Mouse (Mus musculus): ENCODE measurements at regions not wholly inside any gene's neighbourhood (a gene's known extent, or its start where the extent isn't known, plus 50 kb on each side); places are given as distances from the start of the nearest gene placed in this dataset.
"Not testable (repeated sequence)": the region's sequence is repeated elsewhere in the genome, so short reads cannot be mapped to it uniquely, and the experiment has no call there.

DNA sequence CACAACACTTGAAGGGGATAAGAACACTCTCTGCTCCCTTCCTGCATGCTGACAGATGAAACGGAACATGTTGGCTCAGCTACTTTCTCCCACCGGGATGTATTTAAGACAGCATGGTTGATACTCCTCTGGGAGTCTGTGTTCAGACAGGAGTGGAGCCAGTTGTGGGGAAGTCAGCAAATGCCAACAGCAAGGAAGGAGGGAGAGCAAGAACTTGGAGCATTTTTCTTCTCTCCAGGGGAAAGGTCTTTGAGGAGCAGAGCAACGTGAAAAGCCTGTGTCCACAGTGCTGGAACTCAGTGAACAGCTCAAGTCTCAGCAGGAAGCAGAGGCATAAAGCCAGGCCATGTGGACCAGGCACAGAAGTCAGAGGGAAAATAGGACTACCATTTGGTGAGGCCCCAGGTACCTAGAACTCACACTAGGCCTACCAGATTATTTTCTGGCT, 188.8 kb upstream of the Dmac1 start:
- DNase-seq (ENCODE audit: low read depth, low spot score) = peak; percentile 8

DNA sequence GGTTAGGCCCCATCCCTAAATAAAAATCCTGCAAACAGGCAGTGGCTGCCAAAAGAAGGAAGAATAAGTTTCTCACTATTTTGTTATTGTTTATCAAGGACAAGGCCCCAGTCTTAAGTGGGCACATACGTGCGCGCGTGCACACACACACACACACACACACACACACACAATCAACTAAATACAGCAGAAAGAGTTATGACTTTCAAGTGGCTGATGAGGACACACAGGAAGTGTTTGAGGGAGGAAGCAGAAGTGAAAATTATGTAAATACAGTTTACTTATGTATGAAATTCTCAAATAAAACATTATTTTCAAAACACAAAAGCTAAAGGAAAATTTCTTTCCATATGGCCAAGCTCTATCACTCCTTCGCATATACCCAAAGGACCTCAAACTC, 185.5 kb upstream of the Dmac1 start:
- no peak for DNase-seq (ENCODE audit: low read depth, low spot score)

DNA sequence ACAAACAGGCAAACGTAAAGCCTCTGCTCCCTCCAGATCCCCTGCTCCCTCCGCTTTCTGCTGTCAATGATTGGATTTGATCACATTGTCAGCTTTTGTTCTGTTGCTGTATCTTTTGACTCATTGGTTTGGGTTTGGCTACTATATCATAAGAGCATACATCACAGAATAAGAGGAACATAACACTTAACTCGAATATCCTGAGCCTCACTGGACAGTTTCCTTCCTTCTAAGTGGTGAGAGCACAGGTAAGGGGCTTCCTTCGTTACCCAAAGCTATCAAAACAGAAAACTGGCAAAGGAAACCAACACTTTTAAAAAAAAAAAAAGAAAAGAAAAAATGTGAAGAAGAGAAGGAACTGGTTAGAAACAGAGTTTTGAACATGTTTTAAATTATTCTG, 171.4 kb upstream of the Dmac1 start:
- no peak for DNase-seq (ENCODE audit: low read depth, low spot score)

DNA sequence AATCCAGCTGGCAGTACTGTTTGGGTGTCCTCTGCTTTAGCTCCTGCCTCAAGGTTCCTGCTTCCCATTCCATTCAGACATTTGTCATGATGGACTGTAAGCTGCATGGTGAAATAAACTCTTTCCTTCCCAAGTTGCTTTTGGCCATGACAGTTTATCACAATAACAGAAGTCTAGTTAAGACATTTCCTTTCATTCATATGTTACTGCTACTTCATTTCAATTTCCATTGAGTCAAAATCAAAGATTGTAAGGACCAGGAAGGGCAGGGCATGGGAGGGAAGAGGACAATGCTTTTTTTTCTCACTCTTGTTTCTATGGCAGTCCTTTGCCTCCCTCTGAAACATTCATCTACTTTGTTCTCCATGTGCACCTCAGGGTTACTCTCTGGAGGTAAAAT, 145.2 kb upstream of the Dmac1 start:
- no peak for DNase-seq (ENCODE audit: low read depth, low spot score)

DNA sequence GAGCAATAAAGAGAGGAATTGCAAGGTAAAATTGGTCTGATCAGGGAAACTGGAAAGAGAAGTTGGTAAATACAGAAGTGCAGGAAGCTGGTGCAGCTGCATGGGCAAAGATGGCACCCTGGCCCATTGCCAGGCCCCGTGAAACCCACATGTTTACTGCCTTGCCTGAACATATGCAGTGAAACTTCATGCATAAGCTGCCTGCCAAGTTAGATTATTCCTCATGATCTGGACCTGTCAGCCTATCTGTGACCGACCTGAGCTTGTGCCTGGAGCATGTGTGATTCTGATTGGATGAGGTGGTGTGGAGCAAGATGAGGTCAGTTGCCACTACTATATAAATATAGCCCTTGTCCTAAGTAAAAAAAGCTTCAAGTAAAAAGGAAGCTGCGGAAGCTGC, 122.6 kb upstream of the Dmac1 start:
- not testable (repeated sequence) for DNase-seq (ENCODE audit: low read depth, low spot score)

DNA sequence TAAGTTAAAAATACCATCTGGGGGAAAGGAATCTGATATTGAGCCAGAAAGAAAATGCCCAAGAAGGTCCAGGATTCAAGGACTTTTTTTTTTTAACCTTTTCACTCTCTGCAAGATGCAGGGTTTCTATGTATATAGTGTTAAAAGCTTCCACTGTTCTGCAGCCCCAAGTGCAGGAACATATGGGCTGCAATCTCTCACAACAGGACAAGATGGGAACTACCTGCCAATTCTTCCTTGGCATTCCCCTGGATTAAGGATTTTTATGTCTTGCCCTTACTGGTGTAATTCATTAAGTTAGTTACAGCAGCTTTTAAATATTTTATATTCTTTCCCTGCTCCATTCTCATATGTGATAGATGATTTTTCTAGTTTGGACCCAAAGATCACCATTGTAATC, 116.9 kb upstream of the Dmac1 start:
- no peak for DNase-seq (ENCODE audit: low read depth, low spot score)

DNA sequence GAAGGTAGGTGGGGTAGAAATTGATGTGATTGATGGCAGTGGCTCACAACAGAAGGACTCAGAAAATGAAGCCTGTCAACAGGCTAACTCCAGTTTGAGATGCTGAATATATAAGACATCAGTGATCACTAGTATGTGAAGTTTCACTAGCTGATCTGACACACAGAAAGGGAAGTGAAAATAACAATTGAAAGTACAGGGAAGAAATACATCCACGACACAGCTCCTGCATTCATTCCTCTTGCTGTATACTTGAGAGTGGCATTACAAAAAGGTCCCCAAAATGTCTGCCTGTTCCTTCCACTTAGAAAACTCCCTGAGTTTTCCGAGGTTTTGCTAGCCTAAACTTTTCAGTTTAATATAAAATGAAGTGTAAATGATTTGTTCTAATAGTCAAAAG, 116.2 kb upstream of the Dmac1 start:
- no peak for DNase-seq (ENCODE audit: low read depth, low spot score)

DNA sequence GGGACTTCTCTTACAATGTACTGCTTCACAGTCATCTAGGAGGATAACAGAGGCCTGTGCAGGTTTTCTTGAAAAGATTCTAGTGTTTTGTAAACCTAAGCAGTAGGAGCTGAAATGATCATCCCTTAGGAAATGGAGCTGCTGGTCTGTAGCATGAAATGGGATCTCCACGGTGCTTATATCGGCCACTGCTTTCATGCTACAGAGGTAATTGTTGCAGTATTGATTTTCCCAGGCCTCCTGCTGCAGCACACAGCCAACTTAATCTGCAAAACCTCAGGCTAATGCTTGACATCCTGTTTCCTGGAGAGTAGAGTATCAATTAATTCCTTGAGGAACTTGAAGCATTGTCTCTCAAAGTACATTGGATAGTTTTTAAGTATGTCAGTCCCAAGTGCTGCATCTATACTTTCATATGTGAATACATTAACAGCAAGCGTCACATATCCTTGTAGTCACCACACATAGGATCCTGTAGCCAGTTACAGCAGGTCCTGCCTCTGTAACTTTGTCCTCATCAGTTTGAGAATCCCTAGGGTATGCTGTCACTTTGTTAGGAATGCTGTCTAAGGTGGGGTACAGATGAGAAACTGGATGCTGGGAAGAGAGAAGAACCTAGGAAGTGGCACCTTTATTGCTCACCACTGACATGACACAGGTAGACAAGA, 108.3 kb upstream of the Dmac1 start:
- no peak for DNase-seq (ENCODE audit: low read depth, low spot score)

DNA sequence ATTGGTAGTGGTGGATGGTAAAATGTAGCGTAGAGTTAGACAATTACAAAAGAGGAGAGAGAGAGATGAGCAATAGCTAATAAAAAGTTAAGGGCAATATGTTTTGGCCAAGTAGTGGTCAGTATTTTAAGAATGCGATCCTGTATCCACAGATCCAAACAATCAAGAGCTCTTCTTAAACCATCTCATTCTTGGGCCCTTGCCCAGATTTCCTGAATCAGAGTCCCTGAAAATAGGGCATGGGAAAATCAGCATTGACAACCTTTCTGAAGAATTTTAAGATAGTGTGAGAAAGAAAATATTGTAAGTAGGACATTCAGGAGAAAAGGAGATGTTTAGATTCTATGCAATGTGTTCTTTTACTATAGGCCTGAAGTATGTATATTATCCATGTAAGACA, 81.4 kb upstream of the Dmac1 start:
- DNase-seq (ENCODE audit: low read depth, low spot score) = peak; percentile 47

DNA sequence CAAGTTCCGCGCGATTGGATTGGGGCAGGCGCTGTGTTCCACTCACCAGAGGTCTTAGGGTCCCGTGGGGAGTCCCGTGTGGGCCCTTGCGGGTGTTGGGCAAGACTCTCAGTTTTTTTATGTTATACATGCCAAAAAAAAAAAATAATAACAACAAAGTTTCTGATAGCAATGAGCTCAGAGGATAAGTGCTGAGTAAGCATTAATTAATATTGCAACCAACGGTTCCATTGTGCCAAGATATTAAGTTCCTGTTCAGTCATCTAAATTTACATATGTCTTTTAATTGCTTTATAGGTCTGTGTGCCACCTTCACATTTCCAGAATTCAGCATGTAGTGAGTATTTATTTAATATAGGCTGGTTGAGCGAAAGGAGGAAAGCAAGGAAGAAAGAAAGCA, 77.5 kb upstream of the Dmac1 start:
- DNase-seq (ENCODE audit: low read depth, low spot score) = no peak

GRCm38 (mm10) chr4:75334496-75334895, 56.4 kb upstream of the Dmac1 start:
- peak; percentile 31 for DNase-seq (ENCODE audit: low read depth, low spot score)

DNA sequence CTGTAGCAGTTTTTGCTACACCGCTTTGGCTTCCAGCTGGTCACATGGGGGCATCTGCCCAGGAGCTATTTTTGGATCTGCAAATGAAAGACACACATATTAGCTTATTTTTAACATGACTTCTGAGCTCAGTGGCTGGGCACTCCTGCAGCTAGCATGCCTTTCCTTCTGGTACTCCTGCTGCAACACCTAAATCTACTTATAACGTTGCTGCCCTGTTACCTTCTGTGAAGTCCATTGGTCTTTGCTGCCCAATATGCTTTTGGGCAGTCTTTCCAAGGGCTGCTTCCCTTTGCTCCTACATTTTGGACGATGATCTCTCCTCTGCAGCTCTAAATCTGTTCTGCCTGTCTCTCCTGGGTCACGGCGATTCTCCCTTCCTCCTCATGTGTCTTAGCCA, 54.7 kb upstream of the Dmac1 start:
- DNase-seq (ENCODE audit: low read depth, low spot score) = no peak

GRCm38 (mm10) chr4:75329511-75330171, 51.5 kb upstream of the Dmac1 start:
- peak; percentile 6 for DNase-seq (ENCODE audit: low read depth, low spot score)

Measured in telencephalon, adult 2 months (tissue).